In the genomic region with DNA sequence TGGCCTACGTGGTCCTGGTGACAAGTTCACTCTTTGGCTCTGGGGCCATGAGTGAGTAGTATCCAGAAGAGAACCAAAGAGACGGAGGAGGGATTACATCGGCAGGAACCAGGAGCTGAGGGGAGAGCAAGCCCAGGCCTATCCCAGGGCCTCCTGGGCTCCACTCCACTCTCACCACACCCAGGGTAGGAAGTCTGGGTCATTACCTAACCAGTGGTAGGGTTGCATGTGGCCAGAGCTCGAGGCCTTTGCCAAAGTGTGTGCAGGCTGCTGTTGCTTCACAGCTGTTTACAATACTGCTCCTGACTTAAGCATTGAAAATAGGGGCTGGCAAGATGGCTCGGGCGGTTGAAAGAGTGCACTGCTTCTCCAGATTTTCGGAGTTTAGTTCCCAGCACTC, we compare ENCODE assay signal across 8 mouse cellular contexts. TPM values are rescaled to one million over a fixed set of nuclear protein-coding genes. Genes with fewer than 3 reads are reported as not detected.
DNase-seq lines count a peak whose midpoint lies in the region; ATAC-seq and TF ChIP-seq lines count a peak whose summit lies in the region.

No protein-coding gene starts in this region.

- peaks cover 19% of the 10 kb centered on the region for H3K36me3 ChIP-seq in ES-Bruce4 (ENCODE audit: control insufficient read depth, insufficient read depth, low read length, poor library complexity, severe bottlenecking)
- H3K36me3 ChIP-seq in liver, embryonic 14.5 days (replicated peaks; ENCODE audit: control insufficient read depth, insufficient read depth, low read depth), result peaks cover 17% of the 10 kb centered on the region
- H3K36me3 ChIP-seq in neural tube, embryonic 14.5 days (ENCODE audit: control insufficient read depth, insufficient read depth, low read length), result peaks cover 11% of the 10 kb centered on the region

- no peaks in the 10 kb centered on the region for H3K27me3 ChIP-seq in ES-Bruce4 (ENCODE audit: control insufficient read depth, insufficient read depth, low read length, poor library complexity, severe bottlenecking)
- H3K27me3 ChIP-seq in liver, embryonic 14.5 days (ENCODE audit: control insufficient read depth, insufficient read depth, low read length), result no peaks in the 10 kb centered on the region
- no peaks in the 10 kb centered on the region for H3K27me3 ChIP-seq in neural tube, embryonic 14.5 days (ENCODE audit: control insufficient read depth, insufficient read depth, low read length)

- 51% methylated on average over 7 of the region's 7 CpGs for WGBS in liver, embryonic 14.5 days (ENCODE audit: insufficient replicate concordance)
- WGBS in neural tube, embryonic 14.5 days, result 92% methylated on average over 7 of the region's 7 CpGs

- peak overlapping the region; percentile 75 for H3K4me3 ChIP-seq in ES-Bruce4 (ENCODE audit: low read depth, low read length)
- peak overlapping the region; percentile 65 to 96 for H3K4me3 ChIP-seq in liver, embryonic 14.5 days (ENCODE audit: insufficient read depth in 1 of 2, low read depth in 2 of 2, low read length in 2 of 2)
- H3K4me3 ChIP-seq in neural tube, embryonic 14.5 days (ENCODE audit: low read depth, low read length), result no peak overlapping the region

- H3K4me2 ChIP-seq in liver, embryonic 14.5 days (ENCODE audit: low read depth), result peak overlapping the region; percentile 78
- peak overlapping the region; percentile 100 for H3K4me2 ChIP-seq in neural tube, embryonic 14.5 days (ENCODE audit: low read depth, low read length)

- H3K4me1 ChIP-seq in ES-Bruce4 (ENCODE audit: control insufficient read depth, insufficient read depth, low read length), result no peaks in the 10 kb centered on the region
- peaks cover 7 to 17% of the 10 kb centered on the region in 2 experiments for H3K4me1 ChIP-seq in liver, embryonic 14.5 days (replicated peaks; ENCODE audit: control insufficient read depth in 2 of 2, insufficient read depth in 2 of 2, low read length in 1 of 2)
- peaks cover 28% of the 10 kb centered on the region for H3K4me1 ChIP-seq in neural tube, embryonic 14.5 days (ENCODE audit: control insufficient read depth, insufficient read depth, low read length)

- no peak for TF ChIP-seq POLR2A in ES-Bruce4 (IDR thresholded peaks at IDR 0.05; ENCODE audit: insufficient read depth, low read length)

- TF ChIP-seq CTCF in ES-Bruce4 (IDR thresholded peaks at IDR 0.05; ENCODE audit: low read depth, low read length), result no peak
- TF ChIP-seq CTCF in liver, embryonic 14.5 days (IDR thresholded peaks at IDR 0.05; ENCODE audit: low read depth), result no peak

- ATAC-seq in liver, embryonic 14.5 days (ENCODE audit: insufficient read depth), result no peak
- no peak for ATAC-seq in neural tube, embryonic 14.5 days (ENCODE audit: low read depth)

- peak overlapping the region; percentile 71 for H3K27ac ChIP-seq in ES-Bruce4 (ENCODE audit: insufficient read depth, low read length)
- no peak overlapping the region; the same call in 1 of the 2 replicates for H3K27ac ChIP-seq in liver, embryonic 14.5 days
- no peak overlapping the region for H3K27ac ChIP-seq in neural tube, embryonic 14.5 days (ENCODE audit: low read depth, low read length)

- H3K9me3 ChIP-seq in ES-Bruce4 (replicated peaks; ENCODE audit: control insufficient read depth, insufficient read depth, low read length, poor library complexity, severe bottlenecking), result no peaks in the 10 kb centered on the region
- no peaks in the 10 kb centered on the region for H3K9me3 ChIP-seq in liver, embryonic 14.5 days (ENCODE audit: control insufficient read depth, low read length)
- no peaks in the 10 kb centered on the region for H3K9me3 ChIP-seq in neural tube, embryonic 14.5 days (ENCODE audit: control insufficient read depth, low read length)

- no peak for TF ChIP-seq EP300 in ES-Bruce4 (IDR thresholded peaks at IDR 0.05; ENCODE audit: insufficient read depth, low read depth, low read length)
- no peak for TF ChIP-seq EP300 in liver, embryonic 14.5 days (IDR thresholded peaks at IDR 0.05; ENCODE audit: low read depth)

- DNase-seq in gastrocnemius, adult 18-20 months (ENCODE audit: low spot score), result peak; percentile 43
- no peak for DNase-seq in gastrocnemius, postnatal 10 days
- DNase-seq in gastrocnemius, adult 8-10 months (ENCODE audit: low spot score in 2 of 2), result peak; percentile 20 to 51
- no peak for DNase-seq in liver, embryonic 14.5 days (ENCODE audit: low read depth in 3 of 3, low spot score in 3 of 3)
- DNase-seq in spleen, postnatal 36 days (ENCODE audit: low spot score in 2 of 2), result no peak
- DNase-seq in cerebellum, postnatal 14 days, result no peak

- peak overlapping the region; percentile 84 for H3K9ac ChIP-seq in ES-Bruce4 (ENCODE audit: low read depth, poor library complexity, severe bottlenecking)
- peak overlapping the region; percentile 93 for H3K9ac ChIP-seq in liver, embryonic 14.5 days (replicated peaks)
- no peak overlapping the region for H3K9ac ChIP-seq in neural tube, embryonic 14.5 days (replicated peaks; ENCODE audit: low read depth, low read length)

RNA-seq across cellular contexts. Expression of gene Trim11, which starts 1.8 kb away (rescaled TPM):
- 1 to 10 TPM; 5.9 to 6.5 TPM for total RNA-seq in gastrocnemius, adult 18-20 months (2021)
- 10 to 100 TPM; 11.1 to 15.4 TPM for total RNA-seq in gastrocnemius, postnatal 10 days (2021)
- polyA plus RNA-seq in ES-Bruce4 (2011; ENCODE audit: insufficient read depth, insufficient read length, low read depth, missing spikeins), result 22.5 and 25.6 TPM in 2 replicates
- total RNA-seq in gastrocnemius, adult 8-10 months (2022), result 1 to 10 TPM; 4.8 to 8.5 (median 7.4) TPM
- 8.1 and 8.3 TPM in 2 replicates for polyA plus RNA-seq in liver, embryonic 14.5 days (2012; rRNA removed)
- polyA plus RNA-seq in liver, embryonic 14.5 days (2014; fragmentation: Nextera tagmentation; extraction: Ambion mirVana), result 6.4 and 6.9 TPM in 2 replicates
- polyA plus RNA-seq in neural tube, embryonic 14.5 days (2014; fragmentation: Nextera tagmentation; extraction: Ambion mirVana), result 20.4 TPM in 2 replicates

RNA-seq across cellular contexts. Expression of gene Hist3h2a, which starts 25.2 kb away (rescaled TPM):
- 10 to 100 TPM in 1 of 2 experiments, 1 to 10 TPM in 1; 9.1 to 11.1 TPM for total RNA-seq in gastrocnemius, adult 18-20 months (2021)
- total RNA-seq in gastrocnemius, postnatal 10 days (2021), result 10 to 100 TPM; 25.1 to 25.6 TPM
- 2.9 and 3.7 TPM in 2 replicates for polyA plus RNA-seq in ES-Bruce4 (2011; ENCODE audit: insufficient read depth, insufficient read length, low read depth, missing spikeins)
- 10 to 100 TPM in 3 of 4 experiments, 1 to 10 TPM in 1; 8.9 to 14.8 (median 11.5) TPM for total RNA-seq in gastrocnemius, adult 8-10 months (2022)
- polyA plus RNA-seq in liver, embryonic 14.5 days (2012; rRNA removed), result 11.0 and 11.5 TPM in 2 replicates
- polyA plus RNA-seq in liver, embryonic 14.5 days (2014; fragmentation: Nextera tagmentation; extraction: Ambion mirVana), result 13.5 and 16.7 TPM in 2 replicates
- polyA plus RNA-seq in neural tube, embryonic 14.5 days (2014; fragmentation: Nextera tagmentation; extraction: Ambion mirVana), result 80.7 and 98.2 TPM in 2 replicates

RNA-seq across cellular contexts. Expression of gene Trim17, which starts 25.2 kb away (rescaled TPM):
- under 1 TPM; 0.31 to 0.41 TPM for total RNA-seq in gastrocnemius, adult 18-20 months (2021)
- total RNA-seq in gastrocnemius, postnatal 10 days (2021), result under 1 TPM; 0.14 TPM
- not detected in 2 replicates for polyA plus RNA-seq in ES-Bruce4 (2011; ENCODE audit: insufficient read depth, insufficient read length, low read depth, missing spikeins)
- total RNA-seq in gastrocnemius, adult 8-10 months (2022), result under 1 TPM; 0.08 to 0.31 (median 0.20) TPM
- polyA plus RNA-seq in liver, embryonic 14.5 days (2012; rRNA removed), result 0.05 and 0.06 TPM in 2 replicates
- 0.06 and 0.14 TPM in 2 replicates for polyA plus RNA-seq in liver, embryonic 14.5 days (2014; fragmentation: Nextera tagmentation; extraction: Ambion mirVana)
- polyA plus RNA-seq in neural tube, embryonic 14.5 days (2014; fragmentation: Nextera tagmentation; extraction: Ambion mirVana), result 0.80 and 1.5 TPM in 2 replicates

RNA-seq across cellular contexts. Expression of gene Hist3h2ba, which starts 30.9 kb away (rescaled TPM):
- under 1 TPM; 0.62 to 0.97 TPM for total RNA-seq in gastrocnemius, adult 18-20 months (2021)
- 1 to 10 TPM; 7.3 to 8.0 TPM for total RNA-seq in gastrocnemius, postnatal 10 days (2021)
- polyA plus RNA-seq in ES-Bruce4 (2011; ENCODE audit: insufficient read depth, insufficient read length, low read depth, missing spikeins), result 7.7 and 8.0 TPM in 2 replicates
- total RNA-seq in gastrocnemius, adult 8-10 months (2022), result 1 to 10 TPM in 1 of 4 experiments, under 1 TPM in 1, not detected in 2; 0.52 to 1.2 TPM
- 15.7 and 16.0 TPM in 2 replicates for polyA plus RNA-seq in liver, embryonic 14.5 days (2012; rRNA removed)
- polyA plus RNA-seq in liver, embryonic 14.5 days (2014; fragmentation: Nextera tagmentation; extraction: Ambion mirVana), result 4.2 and 6.0 TPM in 2 replicates
- 115 and 117 TPM in 2 replicates for polyA plus RNA-seq in neural tube, embryonic 14.5 days (2014; fragmentation: Nextera tagmentation; extraction: Ambion mirVana)

RNA-seq across cellular contexts. Expression of gene Rnf187, which starts 40.9 kb away (rescaled TPM):
- total RNA-seq in gastrocnemius, adult 18-20 months (2021), result 10 to 100 TPM; 88.8 to 90.3 TPM
- total RNA-seq in gastrocnemius, postnatal 10 days (2021), result 100 to 1,000 TPM; 160 to 172 TPM
- 104 and 105 TPM in 2 replicates for polyA plus RNA-seq in ES-Bruce4 (2011; ENCODE audit: insufficient read depth, insufficient read length, low read depth, missing spikeins)
- 100 to 1,000 TPM in 2 of 4 experiments, 10 to 100 TPM in 2; 97.5 to 116 (median 100) TPM for total RNA-seq in gastrocnemius, adult 8-10 months (2022)
- 80.8 and 83.3 TPM in 2 replicates for polyA plus RNA-seq in liver, embryonic 14.5 days (2012; rRNA removed)
- 104 and 120 TPM in 2 replicates for polyA plus RNA-seq in liver, embryonic 14.5 days (2014; fragmentation: Nextera tagmentation; extraction: Ambion mirVana)
- 661 and 689 TPM in 2 replicates for polyA plus RNA-seq in neural tube, embryonic 14.5 days (2014; fragmentation: Nextera tagmentation; extraction: Ambion mirVana)

Comparison
In these comparisons a context has a peak if more than half of its experiments do, and no peak if none do; other contexts are left out.
1. DNase-seq: peak in gastrocnemius, adult 18-20 months (single experiment) and gastrocnemius, adult 8-10 months (2 of 2); none in gastrocnemius, postnatal 10 days (single experiment), liver, embryonic 14.5 days (0 of 3), spleen, postnatal 36 days (0 of 2) and cerebellum, postnatal 14 days (0 of 2).